Mouse (Mus musculus): ENCODE results near the gene Best3.

Best3 gene

DNA sequence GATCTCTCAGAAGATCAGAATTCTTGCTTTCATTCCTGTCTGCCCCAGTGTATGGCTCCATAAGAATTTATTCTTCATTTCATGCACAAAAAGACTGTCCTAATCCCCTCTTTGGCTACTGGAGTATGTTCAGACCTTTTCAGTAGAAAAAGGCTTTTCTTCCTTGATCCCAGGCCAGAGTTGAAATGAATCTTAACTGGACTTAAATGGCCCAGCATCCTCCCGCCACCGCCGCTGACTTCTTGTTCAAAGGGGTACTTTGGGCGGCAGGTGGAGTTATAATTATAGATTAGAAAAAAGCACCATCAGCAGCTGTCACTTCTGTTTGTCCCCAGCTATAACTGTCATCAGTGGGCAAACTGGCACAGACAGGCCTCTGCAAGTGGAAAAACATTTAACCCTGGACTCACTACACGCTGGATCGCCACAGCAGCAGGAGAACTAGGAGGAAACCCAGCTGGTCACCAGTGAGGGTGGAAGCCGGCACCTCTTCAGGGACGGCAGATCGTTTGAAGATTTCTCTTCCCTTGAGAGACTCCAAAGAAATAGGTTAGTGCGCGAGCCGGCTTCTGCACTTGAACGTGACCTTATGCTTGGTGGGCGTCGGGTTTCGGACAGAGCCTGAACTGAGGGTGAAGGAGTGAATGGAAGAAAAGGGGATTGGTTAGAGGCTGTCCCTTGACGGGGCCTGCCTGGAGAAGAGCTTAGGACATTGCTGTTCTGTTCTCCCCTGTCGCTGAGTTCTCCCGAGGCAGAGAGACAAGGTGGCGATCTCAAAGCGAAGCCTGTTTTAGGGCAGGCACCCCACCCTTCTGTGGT is at the start of gene Best3:
Gene Best3, plus strand, starts transcription at position 51 of the 819 bp plus-strand sequence.
- in situ Hi-C loops (cut with MboI, MseI): no loop called here

DNA sequence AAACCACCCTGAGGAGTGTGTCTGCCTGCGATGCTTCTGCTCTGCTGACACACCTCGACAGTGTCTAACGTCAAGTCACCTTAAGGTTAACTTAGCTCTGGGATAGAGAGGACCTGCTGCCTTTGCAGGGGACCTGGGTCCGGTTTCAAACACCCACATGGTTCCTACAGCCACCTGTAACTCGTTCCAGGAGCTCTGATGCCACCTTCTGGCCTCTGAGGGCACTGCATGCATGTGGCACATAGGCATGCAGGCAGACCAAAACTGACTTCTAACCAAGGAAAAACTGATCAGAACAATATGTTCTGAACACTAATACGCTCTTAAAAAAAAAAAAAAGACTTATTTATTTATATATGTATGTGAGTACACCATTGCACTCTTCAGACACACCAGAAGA is 43.1 kb upstream of the Best3 start:
- in situ Hi-C loops (cut with MboI, MseI): loop anchor here (10.0 to 25.0 kb wide), 3 partner anchors 368 to 1581 kb away; partner anchors contain the start of genes Rap1b (in 1 of the 2) and Tmem19 (in 1 of the 2)

DNA sequence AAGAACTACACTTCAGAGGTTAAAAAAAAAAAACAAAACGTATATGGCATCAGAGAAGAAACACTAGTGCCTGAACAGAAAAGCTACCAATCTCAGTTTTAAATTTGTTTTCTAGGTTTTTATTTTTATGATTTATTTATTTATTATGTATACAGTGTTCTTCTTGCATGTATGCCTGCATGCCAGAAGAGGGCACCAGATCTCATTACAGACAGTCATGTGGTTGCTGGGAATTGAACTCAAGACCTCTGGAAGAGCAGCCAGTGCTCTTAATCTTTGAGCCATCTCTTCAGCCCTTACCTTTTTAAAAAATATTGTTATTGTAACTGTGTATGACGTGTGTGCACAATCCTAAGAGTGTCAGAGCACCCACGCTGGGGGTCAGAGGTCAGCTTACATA is 42.0 kb upstream of the Best3 start:
- in situ Hi-C loops (cut with MboI, MseI): loop anchor here (10.0 to 25.0 kb wide), 3 partner anchors 369 to 1582 kb away; partner anchors contain the start of genes Rap1b (in 1 of the 2) and Tmem19 (in 1 of the 2)

DNA sequence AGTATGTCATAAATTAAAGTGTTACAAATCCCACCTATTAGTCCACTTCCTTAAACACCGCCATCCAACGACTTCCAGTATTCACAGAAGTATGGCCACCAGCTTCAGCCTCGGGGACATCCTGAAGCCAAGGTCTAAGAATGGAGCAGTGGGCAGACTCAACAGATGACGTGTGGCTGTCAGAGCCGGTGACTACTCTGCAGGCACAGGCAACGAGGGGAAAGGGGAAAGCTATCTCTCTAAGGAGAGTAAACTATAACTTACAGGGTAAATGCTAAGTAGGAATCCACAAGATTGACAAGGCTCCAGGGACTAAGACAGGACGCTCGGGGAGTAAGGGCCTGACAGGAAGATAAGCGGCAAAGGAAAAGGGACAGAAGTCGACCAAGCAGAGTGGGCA is 41.2 kb upstream of the Best3 start:
- in situ Hi-C loops (cut with MboI, MseI): loop anchor here (10.0 to 25.0 kb wide), 3 partner anchors 370 to 1583 kb away; partner anchors contain the start of genes Rap1b (in 1 of the 2) and Tmem19 (in 1 of the 2)

DNA sequence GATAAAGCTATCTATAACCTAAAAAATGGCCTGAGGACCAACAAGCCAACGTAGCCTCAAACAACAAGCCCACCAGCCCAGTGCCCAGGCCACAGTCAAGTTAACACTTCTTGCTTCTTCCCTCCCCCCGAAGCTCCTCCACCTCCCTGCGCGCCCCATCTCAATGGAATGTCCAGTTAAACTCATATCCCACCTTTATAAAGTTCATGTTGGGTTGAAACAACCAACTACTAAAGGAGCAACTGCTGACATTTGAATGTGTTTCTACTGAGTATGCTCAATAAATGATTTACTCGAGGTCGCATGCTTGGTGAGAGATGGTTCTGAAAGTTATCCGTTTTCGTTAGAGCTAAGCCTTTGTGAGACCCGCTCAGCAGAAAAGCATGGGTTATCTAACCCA is 37.7 kb upstream of the Best3 start:
- in situ Hi-C loops (cut with MboI, MseI): loop anchor here (10.0 to 25.0 kb wide), 3 partner anchors 374 to 1586 kb away; partner anchors contain the start of genes Rap1b (in 1 of the 2) and Tmem19 (in 1 of the 2)

DNA sequence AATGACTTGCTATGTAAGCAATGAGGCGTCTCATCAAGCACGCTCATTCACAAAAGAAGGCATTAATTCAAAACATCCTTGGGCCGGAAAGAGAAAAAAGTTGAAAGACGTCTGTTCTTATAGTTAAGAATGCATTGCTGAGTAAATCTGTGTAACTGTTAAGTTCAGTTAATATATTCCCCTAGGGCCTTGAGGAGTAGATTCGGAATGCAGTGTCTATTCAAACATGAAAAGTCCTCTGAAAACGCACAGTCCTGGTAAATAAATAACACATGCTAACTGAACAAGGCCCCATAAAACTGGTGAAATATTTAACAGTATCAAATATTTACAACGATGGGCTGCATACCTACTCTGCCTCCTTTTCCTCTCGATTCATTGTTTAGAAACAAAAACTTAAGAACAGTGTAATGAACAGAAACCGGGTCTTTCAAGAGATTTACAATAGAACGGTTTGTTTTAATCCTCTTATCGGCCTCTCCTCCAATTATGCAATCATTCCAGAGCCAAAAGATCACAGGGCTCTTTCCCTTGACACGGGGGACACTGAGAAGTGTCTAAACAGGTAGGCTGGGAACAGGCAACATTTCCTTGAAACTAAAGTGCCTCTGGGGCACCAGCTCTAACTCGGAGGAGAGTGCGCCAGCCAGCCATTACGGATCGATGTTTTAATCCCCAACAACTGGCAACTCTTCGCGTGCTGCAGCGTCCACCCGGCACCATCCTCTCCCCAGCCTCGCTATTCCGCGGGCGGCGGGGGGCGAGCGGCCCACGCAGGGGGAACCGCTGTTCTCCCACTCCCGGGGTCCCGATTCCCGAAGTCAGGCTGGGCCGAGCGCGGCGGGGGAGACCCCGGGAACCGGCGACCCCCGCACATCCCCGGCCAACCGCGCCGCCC is 36.8 kb upstream of the Best3 start:
- in situ Hi-C loops (cut with MboI, MseI): loop anchor here (10.0 to 25.0 kb wide), 3 partner anchors 375 to 1587 kb away; partner anchors contain the start of genes Rap1b (in 1 of the 2) and Tmem19 (in 1 of the 2)

DNA sequence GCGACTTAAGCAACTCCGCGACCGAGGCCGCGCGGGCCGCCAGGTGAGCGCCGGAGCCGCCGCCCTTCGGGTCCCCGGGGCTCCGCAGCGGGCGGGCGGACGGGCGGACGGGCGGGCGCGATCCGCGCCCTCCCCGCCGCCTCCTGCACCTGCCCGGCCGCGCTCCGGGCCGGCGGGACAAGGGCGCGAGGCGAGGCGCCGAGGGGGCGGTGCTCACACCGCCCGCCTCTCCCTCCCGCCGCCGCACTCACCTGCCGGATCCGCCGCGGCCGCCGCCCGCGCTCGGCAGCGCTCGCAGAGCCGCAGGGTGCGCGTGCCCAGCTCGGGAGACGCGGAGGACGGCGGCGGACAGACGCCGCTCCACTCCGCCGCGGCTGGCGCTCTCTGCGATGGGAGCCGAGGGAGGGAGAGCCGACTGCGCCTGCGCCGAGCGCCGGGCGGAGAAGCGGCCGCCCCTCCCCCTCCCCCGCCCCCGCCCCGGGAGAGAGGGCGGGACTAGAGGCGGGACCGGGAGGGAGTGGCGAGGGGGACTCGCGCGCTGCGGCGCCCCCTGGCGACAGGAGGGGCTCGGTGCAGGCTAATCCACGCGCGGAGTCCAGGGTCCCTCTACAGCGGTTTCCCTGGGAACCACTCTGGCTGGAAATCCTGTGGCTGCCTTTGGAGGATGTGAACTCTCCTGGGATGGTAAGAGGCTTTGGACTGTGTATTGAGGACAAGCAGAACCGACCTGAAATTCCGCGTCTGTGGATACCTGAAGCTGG is 35.9 kb upstream of the Best3 start, which contains the start of gene Rab3ip:
Gene Rab3ip, minus strand, starts transcription at position 761 of the 761 bp plus-strand sequence.
- in situ Hi-C loops (cut with MboI, MseI): no loop called here

DNA sequence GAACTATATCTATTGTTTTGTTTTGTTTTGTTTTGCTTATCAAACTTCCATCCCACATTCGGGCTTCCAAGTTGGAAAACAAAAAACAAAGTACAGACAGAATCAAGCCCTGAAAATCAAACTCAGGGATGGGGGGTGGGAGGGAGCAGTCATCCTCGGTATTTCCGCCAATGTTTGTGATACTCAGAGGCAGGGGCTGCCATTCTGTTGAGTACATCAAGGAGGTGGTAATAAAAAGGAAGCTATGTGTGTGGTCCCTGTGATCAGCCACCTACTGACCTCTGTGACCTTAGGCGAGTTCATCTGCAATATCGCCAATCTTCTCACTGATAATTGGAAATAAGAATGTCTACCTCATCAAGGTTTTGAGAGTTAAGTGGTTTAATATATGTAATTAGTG is 35.2 kb upstream of the Best3 start:
- in situ Hi-C loops (cut with MboI, MseI): no loop called here

DNA sequence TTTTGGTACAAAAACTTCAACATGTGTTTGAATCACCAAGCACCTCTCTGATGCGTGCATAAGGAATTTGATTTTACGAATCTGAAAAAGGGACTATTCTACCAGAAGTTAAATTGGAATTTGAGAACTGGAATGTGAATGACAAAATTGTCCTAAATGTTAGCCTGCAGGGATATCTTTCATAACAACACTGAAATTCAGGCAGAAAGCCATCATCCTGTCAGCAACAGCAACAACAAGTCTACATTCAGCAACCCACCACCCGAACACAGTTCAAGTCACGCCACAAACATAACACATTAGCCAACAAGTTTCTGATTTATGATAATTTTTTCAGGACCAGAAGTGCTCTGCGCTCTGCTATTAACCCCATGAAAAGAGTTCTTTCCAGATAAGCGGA is 30.9 kb upstream of the Best3 start:
- in situ Hi-C loops (cut with MboI, MseI): no loop called here

DNA sequence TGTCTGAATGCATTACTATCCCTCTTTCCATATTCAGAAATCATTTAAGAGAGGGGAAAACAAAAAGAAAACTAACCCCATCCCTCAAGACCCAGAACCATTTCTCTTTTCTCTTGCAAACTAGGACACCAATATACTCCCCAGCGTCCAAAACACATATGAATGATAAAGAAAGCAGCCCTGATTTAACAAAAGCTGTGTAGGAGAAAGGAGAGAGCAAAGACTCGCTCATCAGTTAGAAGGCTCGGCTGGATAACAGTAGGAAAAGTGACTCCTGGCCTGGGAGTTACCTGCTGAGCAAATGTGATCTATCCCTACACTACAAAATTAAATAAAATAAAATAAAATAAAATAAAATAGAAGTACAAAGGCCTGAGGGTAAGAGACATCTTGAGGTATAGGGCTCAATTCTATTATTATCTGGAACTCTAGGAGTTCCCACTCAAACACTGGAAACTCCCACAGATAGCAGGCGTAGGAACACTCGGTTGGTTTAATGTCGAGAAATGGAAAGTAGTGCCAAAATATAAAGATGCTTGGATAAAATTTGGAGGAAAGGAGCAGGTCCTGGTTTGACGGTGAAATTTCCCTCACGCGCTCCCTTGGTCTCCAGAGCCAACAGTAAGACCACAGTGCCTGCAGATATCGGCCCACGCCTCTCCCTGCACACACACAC is 29.5 kb upstream of the Best3 start:
- in situ Hi-C loops (cut with MboI, MseI): no loop called here

DNA sequence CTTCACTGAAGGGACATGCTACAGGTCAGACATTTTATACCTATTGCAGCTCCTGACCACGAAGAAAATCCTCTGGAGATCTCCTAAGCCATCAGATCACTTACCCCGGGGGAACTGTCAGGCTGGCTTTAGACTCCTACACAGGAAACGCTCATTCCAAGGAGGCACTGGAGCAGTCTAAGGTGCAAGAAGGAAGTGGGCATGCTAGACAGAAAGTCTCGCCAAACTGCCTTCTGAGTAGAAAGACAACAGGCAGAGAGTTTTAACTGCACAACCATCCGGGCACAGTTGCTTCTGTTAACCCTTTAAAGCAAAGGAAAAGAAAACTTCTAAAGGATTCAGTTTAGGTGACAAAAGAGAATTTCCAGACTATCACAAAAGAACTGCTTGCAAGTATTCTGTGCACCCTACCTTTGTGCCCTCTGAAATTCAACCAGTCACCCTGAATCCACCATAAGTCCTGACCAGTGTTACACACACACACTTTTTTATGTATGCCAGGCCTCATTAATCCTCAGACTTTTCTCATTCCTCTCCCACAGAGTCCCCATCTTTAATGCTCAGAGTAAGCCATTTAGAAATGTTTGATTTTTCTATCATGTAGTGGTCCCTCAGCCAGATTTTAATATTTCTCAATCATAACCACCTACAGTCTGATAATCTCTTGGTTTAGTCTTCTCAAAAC is 28.1 kb upstream of the Best3 start:
- in situ Hi-C loops (cut with MboI, MseI): no loop called here

DNA sequence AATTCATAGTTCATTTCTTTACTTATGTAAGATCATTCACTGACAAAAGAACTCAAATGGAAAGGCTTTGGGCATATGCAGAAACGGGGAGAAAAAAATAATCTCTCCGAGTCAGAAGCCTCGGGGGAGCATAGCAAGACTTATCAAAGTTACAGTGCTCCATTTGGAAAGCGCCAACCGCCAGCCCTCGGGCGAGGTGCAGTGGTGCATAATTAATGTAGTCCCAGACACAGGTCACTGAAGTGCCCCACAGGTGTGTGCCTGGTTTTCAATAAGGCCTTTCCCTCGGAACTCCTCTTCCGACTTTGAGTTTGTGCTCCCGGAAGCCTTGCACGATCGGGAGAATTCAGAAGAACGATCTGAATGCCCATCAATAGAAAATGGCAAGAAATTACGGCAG is 24.0 kb upstream of the Best3 start:
- in situ Hi-C loops (cut with MboI, MseI): no loop called here

DNA sequence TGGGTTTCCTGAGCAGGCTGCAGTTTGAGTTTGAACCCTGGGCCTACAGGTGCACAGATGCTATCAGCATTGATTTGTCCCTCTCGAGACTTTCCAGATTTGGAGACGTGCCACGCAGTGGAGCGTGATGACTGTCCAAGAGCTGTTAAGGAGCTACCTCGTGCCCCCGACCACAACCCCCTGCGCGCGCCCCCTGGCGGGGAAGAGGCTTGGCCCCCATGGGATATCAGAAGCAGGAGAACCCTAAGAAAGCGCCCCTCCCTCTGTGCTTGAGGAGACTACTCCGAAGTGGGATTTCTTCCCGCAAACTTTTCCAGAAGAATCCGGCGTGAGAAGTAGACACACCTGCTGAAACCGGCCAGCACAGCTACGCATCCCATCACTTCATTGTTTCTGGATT is 23.3 kb upstream of the Best3 start:
- in situ Hi-C loops (cut with MboI, MseI): no loop called here

DNA sequence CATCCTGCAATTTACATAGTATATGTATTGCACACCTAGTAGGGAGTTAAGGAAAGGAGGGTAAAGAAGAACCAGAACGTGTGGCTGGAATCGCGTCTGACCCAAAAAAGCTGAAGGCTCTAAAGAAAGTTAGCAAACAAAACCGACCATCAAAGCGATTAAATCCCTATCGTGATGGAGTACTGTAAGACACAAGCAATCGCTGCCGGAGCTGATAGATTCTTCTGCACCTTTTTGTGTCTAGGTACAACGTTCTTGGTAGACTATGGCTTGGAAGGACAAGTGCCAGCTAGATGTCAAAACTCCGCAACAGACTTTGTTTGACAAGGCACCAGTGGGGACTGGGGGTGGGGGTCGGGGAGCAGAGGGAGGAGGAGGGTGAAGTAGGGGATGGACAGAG is 22.0 kb upstream of the Best3 start:
- in situ Hi-C loops (cut with MboI, MseI): no loop called here

DNA sequence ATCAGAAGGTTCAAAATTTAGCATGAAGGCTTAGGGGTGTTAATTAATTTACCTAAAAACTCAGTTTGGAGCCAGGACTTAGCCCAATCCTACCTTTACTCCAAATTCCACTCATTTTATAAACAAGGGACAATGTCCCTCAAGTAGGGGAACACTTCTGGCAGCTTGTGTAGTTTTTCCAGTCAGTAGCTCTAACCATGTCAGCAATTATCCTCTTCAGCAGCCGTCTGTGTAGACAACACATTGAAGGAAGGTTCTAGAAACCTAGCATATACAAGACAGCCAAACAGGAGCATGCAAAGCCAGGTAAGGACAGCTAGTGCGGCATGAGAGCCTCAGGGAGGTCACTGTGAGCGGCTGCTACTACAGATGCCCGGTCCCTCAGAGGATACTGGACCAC is 21.5 kb upstream of the Best3 start:
- in situ Hi-C loops (cut with MboI, MseI): no loop called here

DNA sequence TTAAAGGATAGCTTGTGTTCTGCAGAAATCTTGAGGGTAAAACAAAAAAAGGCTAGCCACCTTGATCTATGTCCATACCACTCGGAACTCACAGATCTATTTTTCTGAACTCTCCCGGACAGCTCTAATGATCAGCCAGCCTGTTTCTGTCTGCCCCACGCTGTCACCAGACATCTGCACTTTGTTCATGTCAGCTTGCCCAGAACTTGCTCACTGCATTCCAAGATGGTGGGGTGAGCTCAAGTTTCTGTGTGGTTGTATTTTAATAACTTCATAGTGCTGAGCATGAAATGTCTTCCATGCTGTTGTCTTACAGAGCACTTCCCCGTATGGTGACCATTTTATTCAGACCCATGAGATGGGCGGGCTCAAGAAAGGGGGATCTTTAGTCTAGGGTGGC is 20.8 kb upstream of the Best3 start:
- in situ Hi-C loops (cut with MboI, MseI): no loop called here

DNA sequence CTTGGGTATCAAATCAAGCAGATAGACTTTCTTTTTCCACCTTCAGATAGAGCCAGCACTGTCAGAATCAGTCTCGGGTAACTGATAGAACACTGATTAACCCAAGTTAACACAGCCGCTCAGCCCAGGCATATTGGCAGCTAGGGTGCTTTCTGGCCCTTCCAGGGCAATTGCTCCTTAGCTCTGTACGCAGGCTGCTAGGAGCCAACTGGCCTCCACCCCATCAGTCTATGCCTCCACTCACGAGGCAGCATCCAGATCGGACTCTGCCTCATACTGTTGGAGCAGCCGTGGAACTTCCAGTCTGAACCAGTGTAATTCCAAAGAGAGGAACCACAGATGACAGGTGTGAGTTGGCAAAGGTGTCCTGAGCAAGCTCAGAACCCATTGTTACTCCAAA is 20.0 kb upstream of the Best3 start:
- in situ Hi-C loops (cut with MboI, MseI): no loop called here

DNA sequence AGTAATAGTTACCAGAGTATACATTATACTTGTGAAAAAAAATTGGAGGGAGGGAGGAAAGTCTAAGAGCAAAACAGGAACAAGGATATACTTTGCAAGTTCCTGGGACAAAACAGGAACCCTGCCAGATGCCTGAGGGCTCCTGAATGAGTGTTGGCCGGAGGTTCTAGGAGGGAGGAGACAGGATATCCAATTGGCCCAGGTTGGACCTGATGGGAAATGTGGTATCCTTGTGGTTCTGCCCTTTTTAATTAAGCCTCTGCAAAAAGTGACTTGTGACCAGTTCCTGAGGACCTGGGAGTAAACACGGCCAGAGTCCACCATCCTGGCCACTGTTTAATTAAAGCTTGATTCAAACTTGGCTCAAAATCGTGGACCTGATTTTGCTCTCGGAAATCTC is 17.4 kb upstream of the Best3 start:
- in situ Hi-C loops (cut with MboI, MseI): no loop called here

DNA sequence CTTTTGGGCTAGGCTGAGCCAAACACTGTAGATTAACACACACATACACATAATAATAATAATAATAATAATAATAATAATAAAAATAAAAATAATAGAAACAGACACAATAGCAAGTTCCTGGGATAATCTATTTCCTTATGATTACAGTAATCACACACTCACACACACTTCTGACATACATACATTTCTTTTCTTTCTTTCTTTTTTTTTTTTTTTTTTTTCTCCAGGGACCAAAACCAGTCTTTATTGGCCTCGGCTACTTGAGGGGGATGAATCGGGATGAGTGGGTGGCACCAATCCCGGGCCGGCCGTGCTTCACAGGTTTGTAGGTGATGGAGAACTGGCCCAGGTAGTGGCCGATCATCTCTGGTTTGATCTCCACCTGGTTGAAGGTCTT is 13.6 kb upstream of the Best3 start, which contains the start of gene Gm10271:
Gene Gm10271, minus strand, starts transcription at position 101 of the 400 bp plus-strand sequence.
- in situ Hi-C loops (cut with MboI, MseI): no loop called here

DNA sequence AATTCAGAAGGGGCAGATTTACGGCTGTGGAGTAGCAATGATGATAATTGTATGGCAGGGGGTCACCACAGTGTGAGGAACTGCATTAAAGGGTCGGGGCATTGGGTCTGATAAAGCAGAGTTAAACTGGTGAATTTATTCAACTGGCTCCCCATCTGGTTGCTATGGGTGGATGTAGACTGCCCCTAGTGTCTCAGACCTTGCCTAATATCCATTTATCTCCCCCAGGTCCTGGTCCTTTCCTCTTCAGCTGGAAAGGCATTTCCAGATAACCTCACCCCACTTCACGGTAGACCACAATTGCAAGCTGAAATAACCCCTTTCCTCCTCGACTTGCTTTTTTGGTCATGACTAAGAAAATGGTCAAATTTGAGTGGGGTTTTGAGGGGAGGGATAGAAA is 8.7 kb upstream of the Best3 start:
- in situ Hi-C loops (cut with MboI, MseI): no loop called here
